Mouse (Mus musculus) forebrain, embryonic 10.5 days (tissue): ENCODE measurements around the gene Prph. TPM values are rescaled to one million over a fixed set of nuclear protein-coding genes. Genes with fewer than 3 reads are reported as not detected.
"Not testable (repeated sequence)": the region's sequence is repeated elsewhere in the genome, so short reads cannot be mapped to it uniquely, and the experiment has no call there.

Experiments
- DNase-seq: peaks from one replicate; pipeline ENCODE4 v3.0.0-alpha.2; 2017; ENCODE audit warnings: low spot score; ENCODE audit errors: extremely low spot score
- H3K27ac ChIP-seq: fragments of 300-500 bp; sonication (generic); 2 replicates; pipeline ENCODE4 v1.5.1; 2016; ENCODE audit warnings: mild to moderate bottlenecking
- H3K27me3 ChIP-seq: fragments of 300-500 bp; sonication (generic); 2 replicates; pipeline ENCODE4 v1.6.1; 2016; ENCODE audit warnings: mild to moderate bottlenecking; ENCODE audit not compliant: poor library complexity, severe bottlenecking
- H3K36me3 ChIP-seq: fragments of 300-500 bp; sonication (generic); replicated peaks from 2 replicates; pipeline ENCODE4 v1.6.1; 2016; ENCODE audit warnings: mild to moderate bottlenecking, moderate library complexity
- H3K4me1 ChIP-seq: fragments of 300-500 bp; sonication (generic); 2 replicates; pipeline ENCODE4 v1.6.1; 2016
- H3K4me3 ChIP-seq: fragments of 300-500 bp; sonication (generic); 2 replicates; pipeline ENCODE4 v1.5.1; 2016; ENCODE audit warnings: mild to moderate bottlenecking, moderate library complexity
- H3K9me3 ChIP-seq: fragments of 300-500 bp; sonication (generic); 2 replicates; pipeline ENCODE4 v1.6.1; 2016; ENCODE audit warnings: mild to moderate bottlenecking, moderate library complexity
- WGBS: fragments of 180-500 bp; shearing (Covaris S2); methylation state at CpG from one replicate; pipeline ENCODE4 v1.1.7; 2016; 5-methylcytosine and 5-hydroxymethylcytosine counted together
- polyA plus RNA-seq: library from polyadenylated mRNA; unstranded; fragments of >200 nt; fragmentation: Nextera tagmentation; extraction: Ambion mirVana; gene quantifications from 2 replicates; pipeline ENCODE4 v1.2.1, GENCODE M21; 2016

Gene Prph
- polyA plus RNA-seq, 1 experiment from 2014 or later = 0.33 TPM

- H3K4me1 ChIP-seq = peaks cover 15% of the 10 kb centered on the region
- H3K36me3 ChIP-seq = peaks cover 48% of the 10 kb centered on the region
- H3K4me3 ChIP-seq = no peak overlapping the region
- H3K9me3 ChIP-seq = no peaks in the 10 kb centered on the region
- no peak for DNase-seq
- WGBS = 93% methylated on average over 1 of the region's 1 CpGs
- peaks cover 14% of the 10 kb centered on the region; the same call in 1 of the 2 replicates for H3K27me3 ChIP-seq
- H3K27ac ChIP-seq = no peak overlapping the region
Measured at GRCm38 (mm10) chr15:99038025-99038424, 16.9 kb upstream of the Prph start.

DNA sequence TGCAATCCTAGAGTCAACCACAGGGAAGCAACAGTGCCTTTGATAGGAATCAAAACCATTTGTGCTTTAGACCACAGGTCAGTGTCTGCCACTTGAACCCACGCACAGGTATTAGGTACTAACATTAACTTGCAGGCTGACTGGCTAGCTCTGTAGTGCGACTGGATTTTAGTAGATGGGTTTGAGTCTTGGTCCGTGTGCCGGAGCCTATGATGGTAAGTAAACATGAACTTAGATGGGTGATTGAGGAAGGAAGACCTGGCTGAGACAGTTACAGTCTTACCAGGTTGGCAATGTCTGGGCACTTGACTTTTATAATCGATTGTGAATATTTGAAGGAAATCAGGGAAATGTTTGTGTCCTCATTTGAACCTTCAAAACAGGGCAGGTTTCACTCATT is 16.2 kb upstream of the Prph start:
- Histone ChIP-seq H3K27ac (no peak overlapping the region), H3K36me3 (peaks cover 43% of the 10 kb centered on the region), H3K27me3 (peaks cover 14% of the 10 kb centered on the region; the same call in 1 of the 2 replicates), H3K9me3 (no peaks in the 10 kb centered on the region), H3K4me1 (peaks cover 12% of the 10 kb centered on the region), H3K4me3 (no peak overlapping the region)
- DNase-seq = no peak
- WGBS = 92% methylated on average over 5 of the region's 5 CpGs

GRCm38 (mm10) chr15:99039306-99039705 is 15.7 kb upstream of the Prph start:
- Histone ChIP-seq H3K4me3 (no peak overlapping the region), H3K36me3 (peaks cover 41% of the 10 kb centered on the region), H3K9me3 (no peaks in the 10 kb centered on the region), H3K27me3 (peaks cover 14% of the 10 kb centered on the region; the same call in 1 of the 2 replicates), H3K27ac (no peak overlapping the region), H3K4me1 (peaks cover 12% of the 10 kb centered on the region)
- DNase-seq = no peak
- WGBS = 84% methylated on average over 4 of the region's 4 CpGs

DNA sequence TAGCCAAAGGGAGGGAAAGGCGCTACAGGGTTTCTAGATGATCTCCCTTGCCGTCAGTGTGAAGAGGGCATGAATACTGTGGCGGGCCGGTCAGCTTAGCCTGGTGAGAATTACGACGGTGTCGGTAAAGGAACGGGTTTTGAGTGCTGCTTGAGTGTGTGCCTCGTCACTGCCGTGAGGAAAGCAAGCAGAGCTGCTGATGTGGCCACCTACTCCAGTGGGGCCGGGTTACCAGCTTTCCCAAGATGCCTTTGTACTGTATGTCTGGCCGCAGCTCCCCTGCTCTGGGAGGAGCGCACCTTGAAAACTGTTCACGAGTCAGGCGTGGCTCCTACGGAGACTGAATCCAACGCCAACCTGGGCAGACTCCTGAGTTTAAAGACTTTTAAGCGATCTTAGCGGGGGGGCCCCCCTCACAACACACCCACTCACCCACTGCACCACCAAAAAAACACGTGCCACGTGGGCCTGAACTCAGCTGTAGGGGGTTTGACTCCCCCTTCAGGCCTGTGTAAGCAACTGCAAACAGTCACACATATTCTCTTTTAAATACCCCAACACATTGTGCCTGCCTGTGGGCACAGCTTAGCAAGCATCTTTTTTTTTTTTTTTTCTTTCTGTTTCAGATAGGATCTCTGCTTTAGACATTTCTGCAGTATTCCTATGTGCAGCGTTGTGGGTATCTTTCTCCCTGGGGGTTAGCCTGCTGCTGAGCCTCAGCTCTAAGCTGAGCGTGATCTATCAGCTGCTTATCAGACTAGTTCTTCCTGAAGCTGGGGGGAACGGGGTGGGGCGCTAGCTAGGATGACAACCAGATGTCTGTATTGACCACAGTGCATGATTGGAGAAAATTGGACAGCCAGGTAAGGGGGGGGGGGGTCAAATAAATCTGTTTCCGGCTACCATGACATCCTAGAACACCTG is 14.7 kb upstream of the Prph start:
- no peak for DNase-seq
- peaks cover 31% of the 10 kb centered on the region for H3K36me3 ChIP-seq

GRCm38 (mm10) chr15:99040920-99041856 is 13.8 kb upstream of the Prph start:
- WGBS = 58% methylated on average over 21 of the region's 21 CpGs
- DNase-seq = no peak
- H3K27me3 ChIP-seq = peaks cover 14% of the 10 kb centered on the region; the same call in 1 of the 2 replicates
- no peaks in the 10 kb centered on the region for H3K9me3 ChIP-seq
- no peak overlapping the region for H3K4me3 ChIP-seq
- H3K27ac ChIP-seq = 0 out of 2 replicates have a peak overlapping the region, but pooled peaks have one; percentile 20
- peaks cover 19% of the 10 kb centered on the region for H3K4me1 ChIP-seq
- peaks cover 22% of the 10 kb centered on the region for H3K36me3 ChIP-seq

More for the DNA sequence above, 14.7 kb upstream of the Prph start:
- Histone ChIP-seq H3K4me1 (peaks cover 19% of the 10 kb centered on the region), H3K4me3 (no peak overlapping the region), H3K27me3 (peaks cover 14% of the 10 kb centered on the region; the same call in 1 of the 2 replicates), H3K27ac (no peak overlapping the region), H3K9me3 (no peaks in the 10 kb centered on the region)
- WGBS = 75% methylated on average over 26 of the region's 26 CpGs

DNA sequence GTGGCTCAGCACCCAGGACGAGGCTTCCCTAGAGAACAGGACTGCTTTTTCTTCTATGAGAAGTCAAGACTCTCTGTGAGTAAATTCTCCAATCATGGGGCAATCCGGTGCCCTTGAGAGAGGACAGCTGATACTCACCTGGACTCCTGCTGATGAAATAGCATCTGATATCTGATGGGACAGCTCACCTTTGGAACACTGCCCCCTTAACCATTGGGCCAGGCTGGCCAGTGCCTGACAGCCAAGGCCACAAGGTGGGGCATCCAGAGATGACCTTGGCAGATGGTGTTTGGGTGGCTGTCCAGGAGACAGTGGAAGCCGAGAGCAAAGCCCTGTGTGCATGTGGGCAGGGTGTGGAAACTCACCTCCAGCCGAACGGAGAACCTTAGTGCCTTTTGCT is 12.6 kb upstream of the Prph start:
- Histone ChIP-seq H3K27ac (no peak overlapping the region), H3K4me1 (peaks cover 19% of the 10 kb centered on the region), H3K4me3 (no peak overlapping the region), H3K9me3 (no peaks in the 10 kb centered on the region), H3K27me3 (peaks cover 22% of the 10 kb centered on the region; the same call in 1 of the 2 replicates), H3K36me3 (peaks cover 14% of the 10 kb centered on the region)
- WGBS = 86% methylated on average over 5 of the region's 5 CpGs
- DNase-seq = no peak

- H3K9me3 ChIP-seq = no peaks in the 10 kb centered on the region
- no peak for DNase-seq
- peaks cover 41% of the 10 kb centered on the region for H3K27me3 ChIP-seq
- H3K36me3 ChIP-seq = no peaks in the 10 kb centered on the region
- no peak overlapping the region for H3K4me3 ChIP-seq
- 61% methylated on average over 3 of the region's 3 CpGs for WGBS
- H3K4me1 ChIP-seq = peaks cover 19% of the 10 kb centered on the region
- H3K27ac ChIP-seq = 0 out of 2 replicates have a peak overlapping the region, but pooled peaks have one; percentile 31
Measured at GRCm38 (mm10) chr15:99044854-99045253, 10.1 kb upstream of the Prph start.

DNA sequence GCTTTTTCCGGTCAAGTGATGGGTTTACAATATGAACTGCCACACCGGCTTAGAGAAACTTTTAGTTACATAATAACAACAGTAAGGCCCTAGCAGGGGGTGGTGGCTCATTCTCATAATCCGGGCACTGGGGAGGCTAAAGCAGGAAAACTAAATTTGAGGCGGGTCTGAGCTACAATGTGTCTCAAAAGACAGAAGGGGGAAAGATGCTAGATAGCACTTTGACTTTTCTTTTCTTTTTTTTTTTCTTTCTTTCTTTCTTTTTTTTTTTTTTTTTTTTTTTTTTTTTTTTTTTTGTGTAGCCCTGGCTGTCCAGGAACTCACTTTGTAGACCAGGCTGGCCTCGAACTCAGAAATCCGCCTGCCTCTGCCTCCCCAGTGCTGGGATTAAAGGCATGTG is 9.2 kb upstream of the Prph start:
- not testable (repeated sequence) for H3K27ac ChIP-seq, H3K9me3 ChIP-seq, H3K4me3 ChIP-seq, DNase-seq, H3K36me3 ChIP-seq
- Histone ChIP-seq H3K4me1 (peaks cover 18% of the 10 kb centered on the region), H3K27me3 (peaks cover 49% of the 10 kb centered on the region)
- WGBS = 91% methylated on average over 6 of the region's 6 CpGs

DNA sequence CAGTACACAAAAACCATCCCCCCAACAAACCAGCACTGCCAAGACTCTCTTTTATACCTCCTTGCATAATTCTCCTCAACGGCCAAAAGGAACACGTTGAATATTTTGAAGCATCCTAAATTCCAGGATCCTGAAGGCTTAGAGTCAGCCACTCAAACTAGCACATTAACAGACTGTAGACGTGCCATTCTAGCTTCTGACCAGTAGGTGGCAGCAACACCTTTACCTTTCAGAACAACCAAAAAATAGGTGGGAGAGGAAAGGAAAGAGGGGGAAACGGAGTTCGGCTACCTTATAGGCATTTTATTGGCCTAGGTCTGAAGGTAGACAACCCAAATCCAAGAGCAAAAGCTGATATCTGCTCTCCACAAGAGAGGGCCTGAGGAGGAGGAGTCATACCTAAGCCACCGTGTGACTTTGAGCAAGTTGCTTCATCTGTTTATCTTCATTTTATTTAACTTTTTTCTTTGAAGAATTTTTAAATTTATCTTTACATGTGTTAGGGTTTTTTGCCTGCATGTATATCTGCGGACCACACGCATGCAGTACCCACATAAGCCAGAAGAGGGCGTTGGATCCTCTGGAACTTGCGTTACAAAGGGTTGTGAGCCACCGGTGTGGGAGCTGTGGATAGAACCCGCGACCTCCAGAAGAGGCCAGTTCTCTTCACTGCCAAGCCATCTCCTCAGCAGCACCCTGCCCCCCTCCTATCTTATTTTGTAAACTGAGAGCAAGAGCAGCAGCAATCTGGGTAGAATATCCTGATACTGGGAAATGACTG is 5.3 kb upstream of the Prph start:
- Histone ChIP-seq H3K27ac (no peak overlapping the region), H3K4me1 (peaks cover 20% of the 10 kb centered on the region), H3K36me3 (no peaks in the 10 kb centered on the region), H3K9me3 (no peaks in the 10 kb centered on the region), H3K4me3 (no peak overlapping the region), H3K27me3 (peaks cover 74% of the 10 kb centered on the region)
- DNase-seq = peak; percentile 59
- WGBS = 35% methylated on average over 13 of the region's 13 CpGs

DNA sequence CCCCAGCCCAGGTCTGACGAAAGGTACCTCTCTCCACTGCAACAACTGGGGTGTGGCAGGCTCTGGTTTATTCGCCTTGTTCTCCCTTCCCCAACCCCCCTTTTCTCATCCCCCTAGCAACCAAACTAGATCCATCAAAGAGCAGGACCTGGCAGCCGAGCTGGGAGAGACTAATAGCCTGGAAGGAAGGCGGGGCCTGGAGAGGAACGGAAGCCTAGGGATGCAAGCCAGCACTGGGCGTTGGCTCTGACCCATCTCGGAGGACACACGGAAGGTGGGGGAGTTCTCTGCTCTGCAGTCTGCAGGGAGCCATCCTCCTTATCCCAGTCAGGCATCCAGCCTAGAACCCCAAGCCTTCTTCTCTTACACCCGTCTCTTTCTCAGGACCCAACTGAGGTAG is 1.6 kb upstream of the Prph start:
- H3K4me1 ChIP-seq = peaks cover 38% of the 10 kb centered on the region
- WGBS = 9% methylated on average over 9 of the region's 9 CpGs
- 0 out of 2 replicates have a peak overlapping the region, but pooled peaks have one; percentile 9 for H3K4me3 ChIP-seq
- H3K27me3 ChIP-seq = peaks cover 95% of the 10 kb centered on the region
- H3K27ac ChIP-seq = no peak overlapping the region
- H3K36me3 ChIP-seq = no peaks in the 10 kb centered on the region
- no peak for DNase-seq
- no peaks in the 10 kb centered on the region for H3K9me3 ChIP-seq

DNA sequence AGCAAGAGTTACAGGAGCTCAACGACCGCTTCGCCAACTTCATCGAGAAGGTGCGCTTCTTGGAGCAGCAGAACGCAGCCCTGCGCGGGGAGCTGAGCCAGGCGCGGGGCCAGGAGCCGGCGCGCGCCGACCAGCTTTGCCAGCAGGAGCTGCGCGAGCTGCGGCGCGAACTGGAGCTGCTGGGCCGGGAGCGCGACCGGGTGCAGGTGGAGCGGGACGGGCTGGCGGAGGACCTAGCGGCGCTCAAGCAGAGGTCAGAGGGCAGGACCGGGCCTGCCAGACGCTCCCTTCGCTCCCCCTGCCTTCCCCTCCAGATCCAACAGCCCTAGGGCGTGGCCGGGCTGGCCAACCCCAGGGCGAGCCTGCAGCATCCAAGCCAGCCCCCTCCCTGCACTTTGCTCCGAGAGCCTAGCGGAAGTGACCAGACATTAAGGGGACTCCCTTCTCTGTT is 562 bp downstream of the Prph start:
- H3K4me3 ChIP-seq = peak overlapping the region; percentile 48
- peaks cover 38% of the 10 kb centered on the region for H3K4me1 ChIP-seq
- H3K36me3 ChIP-seq = no peaks in the 10 kb centered on the region
- H3K27ac ChIP-seq = peak overlapping the region; percentile 17; the same call in 1 of the 2 replicates
- no peaks in the 10 kb centered on the region for H3K9me3 ChIP-seq
- under 1% methylated on average over 37 of the region's 37 CpGs for WGBS
- peak; percentile 36 for DNase-seq
- peaks cover 99% of the 10 kb centered on the region for H3K27me3 ChIP-seq

DNA sequence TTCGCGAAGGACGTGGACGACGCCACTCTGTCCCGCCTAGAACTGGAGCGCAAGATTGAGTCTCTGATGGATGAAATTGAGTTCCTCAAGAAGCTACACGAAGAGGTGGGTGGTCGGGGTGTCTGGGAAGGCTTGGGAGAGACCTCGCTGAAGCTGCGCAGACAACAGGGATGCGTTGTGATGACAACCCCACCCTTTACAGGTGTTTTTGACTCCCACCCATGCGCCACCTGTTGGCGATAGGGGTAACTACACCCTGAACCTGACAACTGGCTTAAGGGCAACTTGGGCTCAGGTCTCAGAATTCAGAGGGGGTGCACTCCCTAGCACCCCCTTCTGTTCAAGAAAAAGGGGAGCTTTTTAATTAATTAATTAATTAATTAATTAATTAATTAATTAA is 1.4 kb downstream of the Prph start:
- DNase-seq = peak; percentile 38
- no peak overlapping the region for H3K27ac ChIP-seq
- H3K4me1 ChIP-seq = peaks cover 38% of the 10 kb centered on the region
- WGBS = 7% methylated on average over 14 of the region's 14 CpGs
- H3K9me3 ChIP-seq = no peaks in the 10 kb centered on the region
- peak overlapping the region; percentile 48 for H3K4me3 ChIP-seq
- peaks cover 96% of the 10 kb centered on the region for H3K27me3 ChIP-seq
- no peaks in the 10 kb centered on the region for H3K36me3 ChIP-seq
